Mouse (Mus musculus): ENCODE measurements around the gene Igdcc4.

DNA sequence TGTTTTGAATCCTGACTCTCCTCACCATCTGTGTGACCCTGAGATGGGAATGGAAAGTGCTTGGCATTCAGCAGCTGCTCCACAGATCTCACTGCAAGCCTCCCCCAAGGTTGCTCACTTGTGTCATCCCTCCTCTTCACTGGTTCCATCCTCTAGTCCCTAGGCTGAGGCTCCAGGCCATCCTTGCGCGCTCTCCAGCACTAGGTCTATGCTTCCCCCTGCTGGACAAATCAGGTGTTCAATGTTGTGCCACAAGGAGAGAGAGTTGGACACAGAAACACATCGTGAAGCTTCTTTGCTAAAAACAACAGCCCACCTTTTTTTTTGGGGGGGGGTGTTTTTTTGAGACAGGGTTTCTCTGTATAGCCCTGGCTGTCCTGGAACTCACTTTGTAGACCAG, 19.6 kb downstream of the Igdcc4 start:
- TF ChIP-seq CTCF (IDR thresholded peaks at IDR 0.05; ENCODE audit: low read depth, low read length) (peak; percentile 95), EP300 (IDR thresholded peaks at IDR 0.05; ENCODE audit: insufficient read depth, low read depth, low read length) (no peak)
